Mouse (Mus musculus) large intestine, adult 2 months (tissue): ENCODE data around the gene Nxph1. TPM values are rescaled to one million over a fixed set of nuclear protein-coding genes. Genes with fewer than 3 reads are reported as not detected.

ENCODE experiments used
- DNase-seq: peaks from one replicate; pipeline ENCODE4 v3.0.0-alpha.2; 2012; ENCODE audit warnings: low read depth, low spot score
- WGBS: fragments of 180-500 bp; shearing (Covaris S2); methylation state at CpG from one replicate; pipeline ENCODE4 v1.1.7; 2018; 5-methylcytosine and 5-hydroxymethylcytosine counted together
- polyA plus RNA-seq: library from polyadenylated mRNA; depleted of rRNA; stranded (reverse); fragments of >200 nt; gene quantifications from 2 replicates; pipeline ENCODE4 v1.2.3, GENCODE M21; 2012; rRNA removed

Nxph1 gene
- polyA plus RNA-seq, 1 experiment = 0.02 TPM

- 77% methylated on average over 3 of the region's 3 CpGs for WGBS
- no peak for DNase-seq
Observed at GRCm38 (mm10) chr6:9083851-9084250, 135.6 kb downstream of the Nxph1 start.

DNA sequence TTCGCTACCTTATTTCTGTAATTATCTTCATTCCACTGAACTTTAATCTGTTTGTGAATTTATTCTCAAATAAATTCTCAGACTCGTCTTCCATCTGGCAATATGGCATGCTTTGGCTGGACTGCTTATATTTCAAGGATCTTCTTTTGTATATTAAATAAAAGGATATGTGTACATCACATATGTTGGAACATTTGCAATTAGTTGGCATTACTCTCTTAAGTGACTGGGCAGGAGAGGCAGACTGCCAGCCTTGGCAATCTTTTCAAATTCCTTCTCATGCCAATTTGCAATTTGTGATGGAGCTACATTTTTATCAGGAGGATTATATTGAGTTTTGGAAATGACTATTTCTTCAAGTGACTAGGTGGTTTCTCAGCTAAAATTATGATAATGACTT is 149.1 kb downstream of the Nxph1 start:
- 81% methylated on average over 2 of the region's 2 CpGs for WGBS
- no peak for DNase-seq

GRCm38 (mm10) chr6:9107366-9107765 is 159.1 kb downstream of the Nxph1 start:
- DNase-seq = no peak

- no peak for DNase-seq
- WGBS = 73% methylated on average over 2 of the region's 2 CpGs
Observed at GRCm38 (mm10) chr6:9119136-9119535, 170.9 kb downstream of the Nxph1 start.

DNA sequence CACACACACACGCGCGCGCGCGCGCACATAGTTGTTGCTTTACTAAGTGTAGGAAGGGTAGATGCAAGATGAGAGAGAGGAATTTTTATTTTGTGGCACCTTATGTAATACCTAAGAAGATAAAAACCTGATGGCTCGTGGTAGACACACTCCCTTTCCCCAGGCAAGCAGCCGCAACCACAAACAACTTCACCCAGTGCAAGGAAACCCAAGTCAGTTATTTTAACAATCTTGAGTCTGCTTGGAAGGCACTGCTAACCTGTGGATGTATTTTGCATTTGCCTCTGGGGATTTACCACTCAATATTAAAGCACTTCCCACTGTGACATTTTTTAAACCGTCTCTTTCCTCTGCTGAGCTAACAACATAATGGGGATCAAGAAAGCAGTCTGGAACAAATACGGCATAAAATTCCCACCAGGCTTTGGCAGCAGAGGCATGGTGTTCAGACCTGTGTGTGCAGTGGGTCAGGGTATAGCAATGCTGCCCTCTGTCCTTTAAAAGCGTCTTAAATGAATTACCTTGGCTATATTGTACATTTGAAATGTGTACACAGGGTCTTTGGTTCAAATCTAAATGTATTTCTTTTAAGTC is 176.2 kb downstream of the Nxph1 start:
- no peak for DNase-seq
- 87% methylated on average over 12 of the region's 12 CpGs for WGBS

GRCm38 (mm10) chr6:9133589-9134279 is 185.5 kb downstream of the Nxph1 start:
- 74% methylated on average over 3 of the region's 3 CpGs for WGBS
- DNase-seq = no peak

DNA sequence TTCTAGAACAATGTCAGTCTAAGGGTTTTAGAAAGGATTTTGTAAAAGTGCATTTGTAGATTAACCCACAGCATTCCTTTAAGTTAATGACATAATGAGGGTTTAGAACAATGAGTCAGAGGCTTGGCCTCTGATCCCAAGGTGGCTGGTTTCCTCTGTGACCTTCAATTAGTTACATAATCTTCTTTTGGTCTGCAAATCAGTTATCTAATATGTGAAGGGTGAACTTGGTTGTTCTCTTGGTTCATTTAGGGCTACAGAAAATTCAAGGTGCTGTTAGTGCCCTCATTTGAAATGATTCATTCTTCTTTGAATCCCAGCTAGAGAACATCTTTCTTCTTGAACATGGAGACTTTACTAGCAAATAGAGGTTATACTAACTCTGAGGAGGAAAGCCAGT is 199.7 kb downstream of the Nxph1 start:
- DNase-seq = no peak

GRCm38 (mm10) chr6:9149791-9150190 is 201.6 kb downstream of the Nxph1 start:
- no peak for DNase-seq
- WGBS = 38% methylated on average over 1 of the region's 1 CpGs

DNA sequence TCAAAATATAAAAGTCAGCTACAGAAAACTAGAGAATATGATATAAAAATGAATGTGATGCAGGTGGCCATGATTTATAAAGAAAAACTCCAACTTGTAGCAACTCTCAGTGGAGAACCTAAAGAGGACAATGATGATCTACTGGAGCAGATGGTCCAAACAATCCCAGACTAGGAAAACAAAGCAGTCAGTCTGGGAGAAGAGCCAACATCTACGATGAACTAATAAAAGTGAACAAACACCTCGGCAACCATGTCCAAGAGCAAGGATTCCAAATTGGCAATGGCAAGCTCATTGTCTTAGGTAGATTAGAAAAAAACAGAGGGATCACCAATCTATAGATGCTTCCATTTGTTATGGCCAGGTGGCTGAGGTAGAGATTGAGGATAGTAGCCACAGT is 211.0 kb downstream of the Nxph1 start:
- no peak for DNase-seq
- WGBS = 49% methylated on average over 2 of the region's 2 CpGs

DNA sequence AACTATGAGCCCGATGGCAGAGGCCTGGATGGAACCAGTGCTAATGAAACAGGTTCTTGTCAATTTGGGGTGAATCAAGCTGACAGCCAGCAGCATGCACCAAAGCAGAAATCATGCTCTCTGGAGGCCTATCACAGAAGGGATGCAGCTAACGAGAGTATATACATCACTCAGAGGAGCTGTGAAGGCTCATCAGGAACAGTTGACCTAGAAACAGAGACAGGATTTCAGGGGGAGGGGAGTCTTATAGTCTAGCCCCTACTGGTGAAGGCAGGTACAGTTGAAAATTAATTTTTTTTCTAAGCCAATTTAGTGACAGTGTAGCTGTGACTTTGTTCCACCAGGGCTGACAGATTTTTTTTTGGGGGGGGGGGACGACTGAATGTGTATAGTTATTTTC is 234.2 kb downstream of the Nxph1 start:
- 55% methylated on average over 3 of the region's 3 CpGs for WGBS
- DNase-seq = no peak

DNA sequence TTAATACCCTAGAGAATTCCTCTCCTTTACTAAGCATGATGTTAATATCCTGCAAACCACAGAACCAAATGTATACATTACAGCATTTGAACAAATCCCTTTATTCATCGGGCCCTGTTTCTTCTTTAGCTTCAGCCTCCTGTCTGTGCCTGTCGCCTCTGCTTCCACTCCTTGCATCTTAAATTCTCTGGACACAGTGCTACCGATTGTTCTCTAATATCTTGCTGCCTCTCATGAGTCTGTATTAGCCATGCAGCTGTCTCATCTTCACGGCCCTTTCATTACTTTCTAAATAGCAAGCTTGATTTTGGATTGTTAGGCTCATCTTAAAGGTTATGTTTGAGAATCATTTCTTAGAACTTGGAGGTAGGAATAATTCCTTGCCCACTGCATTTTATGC is 262.5 kb downstream of the Nxph1 start:
- WGBS = 83% methylated on average over 4 of the region's 4 CpGs
- DNase-seq = no peak

GRCm38 (mm10) chr6:9220724-9221453 is 272.7 kb downstream of the Nxph1 start:
- WGBS = 55% methylated on average over 4 of the region's 4 CpGs

DNA sequence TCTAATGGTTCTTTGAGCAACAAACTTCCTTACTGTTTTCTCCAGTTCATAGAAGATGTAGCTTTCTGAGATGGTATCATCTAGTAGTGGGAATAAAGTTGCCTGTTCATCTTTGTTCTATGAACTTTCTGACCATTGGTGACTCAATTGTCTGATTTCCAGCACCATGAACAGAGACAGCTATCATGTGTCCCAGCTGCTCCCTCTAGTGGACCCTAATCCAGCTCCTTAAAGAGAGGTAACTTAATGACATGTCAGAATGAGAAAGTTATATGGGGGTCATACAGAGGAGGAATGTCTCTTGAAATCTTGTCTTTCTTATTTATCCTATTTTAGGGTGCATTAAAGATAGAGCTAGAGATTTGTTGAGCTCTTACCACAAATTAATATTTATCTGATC is 286.6 kb downstream of the Nxph1 start:
- DNase-seq = no peak

More at GRCm38 (mm10) chr6:9220724-9221453, 272.7 kb downstream of the Nxph1 start:
- no peak for DNase-seq

- no peak for DNase-seq
- 67% methylated on average over 1 of the region's 1 CpGs for WGBS
Observed at GRCm38 (mm10) chr6:9267998-9268397, 319.8 kb downstream of the Nxph1 start.

Other genes starting within 250 kb of the Nxph1 start
- 5.6 and 9.5 TPM in 2 replicates for gene Ica1, start 169.9 kb upstream of the Nxph1 start, polyA plus RNA-seq